Mouse (Mus musculus) heart, embryonic 11.5 days (tissue): ENCODE measurements around the gene Nebl. TPM values are rescaled to one million over a fixed set of nuclear protein-coding genes. Genes with fewer than 3 reads are reported as not detected.

ENCODE experiments used
- ATAC-seq: fragments of 200-750 bp; cut with Nextera tagmentation; replicated peaks from 2 replicates; pipeline ENCODE4 v1.8.0; 2017; ENCODE audit warnings: moderate library complexity; ENCODE audit not compliant: insufficient number of reproducible peaks, low FRiP score, low TSS enrichment
- H3K27ac ChIP-seq: fragments of 300-500 bp; sonication (generic); 2 replicates; pipeline ENCODE4 v1.5.1; 2014; ENCODE audit warnings: mild to moderate bottlenecking, low read depth, low read length
- H3K27me3 ChIP-seq: fragments of 300-500 bp; sonication (generic); 2 replicates; pipeline ENCODE4 v1.6.1; 2014; ENCODE audit warnings: mild to moderate bottlenecking, low read length, mixed read lengths; ENCODE audit not compliant: control insufficient read depth, insufficient read depth
- H3K36me3 ChIP-seq: fragments of 300-500 bp; sonication (generic); 2 replicates; pipeline ENCODE4 v1.6.1; 2014; ENCODE audit warnings: mild to moderate bottlenecking, low read length, moderate library complexity, mixed read lengths; ENCODE audit not compliant: control insufficient read depth, insufficient read depth
- H3K4me1 ChIP-seq: fragments of 300-500 bp; sonication (generic); 2 replicates; pipeline ENCODE4 v1.6.1; 2014; ENCODE audit warnings: low read length; ENCODE audit not compliant: control insufficient read depth, insufficient read depth
- H3K4me2 ChIP-seq: fragments of 300-500 bp; sonication (generic); 2 replicates; pipeline ENCODE4 v1.6.1; 2014; ENCODE audit warnings: mild to moderate bottlenecking, moderate library complexity
- H3K4me3 ChIP-seq: fragments of 300-500 bp; sonication (generic); 2 replicates; pipeline ENCODE4 v1.5.1; 2014; ENCODE audit warnings: low read depth, low read length
- H3K9ac ChIP-seq: fragments of 300-500 bp; sonication (generic); 2 replicates; pipeline ENCODE4 v1.6.1; 2014; ENCODE audit warnings: mild to moderate bottlenecking, low read depth, low read length, moderate library complexity
- H3K9me3 ChIP-seq: fragments of 300-500 bp; sonication (generic); replicated peaks from 2 replicates; pipeline ENCODE4 v1.6.1; 2016; ENCODE audit warnings: low read length; ENCODE audit not compliant: control insufficient read depth
- WGBS: fragments of 180-500 bp; shearing (Covaris S2); extraction: QIAGEN DNeasy Blood & Tissue Kit; methylation state at CpG from one replicate; pipeline ENCODE4 v1.1.7; 2014; ENCODE audit not compliant: insufficient replicate concordance; 5-methylcytosine and 5-hydroxymethylcytosine counted together
- polyA plus RNA-seq: library from polyadenylated mRNA; unstranded; fragments of >200 nt; fragmentation: Nextera tagmentation; extraction: Ambion mirVana; gene quantifications from 2 replicates; pipeline ENCODE4 v1.2.1, GENCODE M21; 2014

Nebl gene
- polyA plus RNA-seq, 1 experiment from 2014 or later = 457 TPM

- H3K9me3 ChIP-seq = no peaks in the 10 kb centered on the region
- no peak overlapping the region for H3K9ac ChIP-seq
- ATAC-seq = no peak
- peaks cover 5% of the 10 kb centered on the region; the same call in 1 of the 2 replicates for H3K36me3 ChIP-seq
- no peak overlapping the region for H3K4me3 ChIP-seq
- H3K27ac ChIP-seq = no peak overlapping the region
- H3K4me1 ChIP-seq = no peaks in the 10 kb centered on the region
- 74% methylated on average over 2 of the region's 2 CpGs for WGBS
- no peaks in the 10 kb centered on the region for H3K27me3 ChIP-seq
- no peak overlapping the region for H3K4me2 ChIP-seq
These were observed 355.3 kb downstream of the Nebl start for GRCm38 (mm10) chr2:17375916-17376315.

DNA sequence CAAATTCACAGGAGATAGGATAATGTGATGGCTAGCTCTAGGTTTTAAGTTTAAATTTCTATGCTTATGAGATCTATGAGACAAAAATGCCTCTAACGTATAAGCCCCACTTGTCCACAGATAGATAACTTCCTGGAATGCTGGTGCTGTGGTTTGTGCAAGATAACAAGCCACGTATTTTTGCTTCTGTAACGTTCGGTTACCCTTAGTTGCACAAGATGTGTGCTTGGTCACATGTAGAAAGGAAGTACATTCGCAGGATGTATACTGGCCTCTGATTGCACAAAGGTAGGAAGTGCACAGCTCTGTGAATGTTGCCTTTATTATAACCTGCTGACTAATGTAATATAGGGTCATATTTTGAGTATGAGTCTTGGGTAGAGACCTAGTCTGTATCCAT, 365.6 kb downstream of the Nebl start:
- ATAC-seq = no peak
- Histone ChIP-seq H3K27ac (no peak overlapping the region), H3K9me3 (no peaks in the 10 kb centered on the region), H3K36me3 (peaks cover under 1% of the 10 kb centered on the region; the same call in 1 of the 2 replicates), H3K4me1 (no peaks in the 10 kb centered on the region), H3K4me3 (no peak overlapping the region), H3K4me2 (no peak overlapping the region), H3K9ac (no peak overlapping the region), H3K27me3 (no peaks in the 10 kb centered on the region)
- 48% methylated on average over 5 of the region's 5 CpGs for WGBS

DNA sequence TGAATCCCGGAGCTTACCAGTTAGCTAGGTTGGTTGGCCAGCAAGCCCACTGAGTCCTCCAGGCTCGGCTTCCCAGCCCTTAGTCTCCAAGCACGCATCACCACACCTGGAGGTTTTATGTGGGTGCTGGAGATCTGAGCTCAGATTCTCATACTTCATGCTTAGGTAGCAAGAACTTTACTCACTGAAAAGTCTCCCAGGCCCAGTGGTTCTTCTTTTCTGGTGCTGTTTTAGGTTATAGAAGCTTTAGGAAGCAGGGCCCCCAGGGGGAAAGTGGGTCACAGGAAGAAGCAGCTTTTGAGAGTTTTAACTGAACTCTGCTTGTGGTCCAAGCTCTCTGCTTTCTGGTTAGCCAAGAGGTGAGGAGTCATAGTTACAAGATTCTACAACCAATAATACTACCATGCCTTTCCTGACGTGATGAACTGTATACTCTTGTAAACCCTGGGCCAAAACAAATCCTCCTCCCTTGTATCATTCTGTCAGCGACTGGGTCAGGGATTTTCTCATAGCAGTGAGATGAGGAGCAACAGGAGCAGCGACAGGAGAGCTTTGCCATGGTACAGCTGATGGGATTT, 366.2 kb downstream of the Nebl start:
- Histone ChIP-seq H3K9me3 (no peaks in the 10 kb centered on the region), H3K4me1 (no peaks in the 10 kb centered on the region), H3K4me2 (no peak overlapping the region), H3K27me3 (no peaks in the 10 kb centered on the region), H3K9ac (no peak overlapping the region), H3K36me3 (no peaks in the 10 kb centered on the region), H3K4me3 (no peak overlapping the region), H3K27ac (no peak overlapping the region)
- WGBS = 72% methylated on average over 6 of the region's 6 CpGs
- ATAC-seq = no peak

GRCm38 (mm10) chr2:17363337-17364216, 367.7 kb downstream of the Nebl start:
- Histone ChIP-seq H3K9me3 (no peaks in the 10 kb centered on the region), H3K4me3 (no peak overlapping the region), H3K4me2 (no peak overlapping the region), H3K27ac (no peak overlapping the region), H3K36me3 (no peaks in the 10 kb centered on the region), H3K9ac (no peak overlapping the region), H3K4me1 (no peaks in the 10 kb centered on the region), H3K27me3 (no peaks in the 10 kb centered on the region)
- WGBS = 58% methylated on average over 12 of the region's 12 CpGs
- no peak for ATAC-seq

DNA sequence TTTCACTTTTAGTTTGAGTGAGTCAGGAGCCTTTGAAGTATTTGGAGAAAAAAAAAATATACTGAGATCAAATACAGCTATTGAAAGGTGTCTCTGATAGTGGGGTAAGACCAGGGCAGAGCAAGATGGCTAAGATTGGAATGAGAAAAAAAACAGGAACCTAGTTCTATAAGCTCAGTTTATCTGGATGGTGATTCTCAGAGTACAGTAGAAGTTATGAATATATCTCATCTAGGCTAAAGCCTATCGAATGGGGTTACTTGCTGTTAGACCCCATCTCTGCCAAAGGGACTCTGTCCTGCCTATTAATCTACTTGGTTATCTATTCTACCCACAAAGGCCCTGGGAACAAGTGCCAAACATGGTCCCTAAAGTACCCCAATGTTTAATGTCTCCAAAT, 369.1 kb downstream of the Nebl start:
- no peak for ATAC-seq
- Histone ChIP-seq H3K9ac (no peak overlapping the region), H3K36me3 (no peaks in the 10 kb centered on the region), H3K27ac (no peak overlapping the region), H3K9me3 (no peaks in the 10 kb centered on the region), H3K4me2 (no peak overlapping the region), H3K4me3 (no peak overlapping the region), H3K27me3 (no peaks in the 10 kb centered on the region), H3K4me1 (no peaks in the 10 kb centered on the region)
- 70% methylated on average over 1 of the region's 1 CpGs for WGBS

DNA sequence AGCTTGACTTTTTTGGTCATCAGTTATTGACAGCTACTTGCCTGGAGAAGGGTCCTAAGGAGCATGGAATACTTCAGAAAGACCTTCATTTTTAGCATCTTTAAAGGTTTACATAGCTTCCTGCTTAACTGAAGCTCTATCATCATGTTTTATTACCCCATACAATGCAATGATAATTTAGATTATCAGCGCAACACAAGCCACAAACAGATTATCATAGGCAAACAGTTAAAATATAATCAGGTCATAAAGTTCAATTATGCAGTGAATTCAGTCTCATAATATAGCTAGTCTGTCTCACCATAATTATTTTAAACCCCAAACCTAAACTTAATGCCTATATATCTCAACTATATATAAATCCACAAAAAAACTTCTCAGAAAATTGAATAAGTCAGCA, 386.6 kb downstream of the Nebl start:
- Histone ChIP-seq H3K27ac (no peak overlapping the region), H3K9me3 (no peaks in the 10 kb centered on the region), H3K9ac (no peak overlapping the region), H3K4me1 (no peaks in the 10 kb centered on the region), H3K4me3 (no peak overlapping the region), H3K27me3 (no peaks in the 10 kb centered on the region), H3K4me2 (no peak overlapping the region), H3K36me3 (no peaks in the 10 kb centered on the region)
- WGBS = 82% methylated on average over 1 of the region's 1 CpGs
- ATAC-seq = no peak

- 79% methylated on average over 5 of the region's 5 CpGs for WGBS
- H3K4me1 ChIP-seq = no peaks in the 10 kb centered on the region
- no peak overlapping the region for H3K27ac ChIP-seq
- no peak overlapping the region for H3K4me3 ChIP-seq
- no peak overlapping the region for H3K4me2 ChIP-seq
- no peak for ATAC-seq
- no peaks in the 10 kb centered on the region for H3K27me3 ChIP-seq
- H3K9ac ChIP-seq = no peak overlapping the region
- no peaks in the 10 kb centered on the region for H3K9me3 ChIP-seq
- no peaks in the 10 kb centered on the region for H3K36me3 ChIP-seq
These were observed 395.8 kb downstream of the Nebl start for GRCm38 (mm10) chr2:17335451-17335850.

GRCm38 (mm10) chr2:17326590-17326989, 404.7 kb downstream of the Nebl start:
- ATAC-seq = no peak
- H3K36me3 ChIP-seq = no peaks in the 10 kb centered on the region
- H3K9me3 ChIP-seq = no peaks in the 10 kb centered on the region
- WGBS = 88% methylated on average over 1 of the region's 1 CpGs
- no peak overlapping the region for H3K4me3 ChIP-seq
- H3K9ac ChIP-seq = no peak overlapping the region
- H3K27me3 ChIP-seq = no peaks in the 10 kb centered on the region
- no peak overlapping the region for H3K27ac ChIP-seq
- H3K4me1 ChIP-seq = no peaks in the 10 kb centered on the region
- no peak overlapping the region for H3K4me2 ChIP-seq

DNA sequence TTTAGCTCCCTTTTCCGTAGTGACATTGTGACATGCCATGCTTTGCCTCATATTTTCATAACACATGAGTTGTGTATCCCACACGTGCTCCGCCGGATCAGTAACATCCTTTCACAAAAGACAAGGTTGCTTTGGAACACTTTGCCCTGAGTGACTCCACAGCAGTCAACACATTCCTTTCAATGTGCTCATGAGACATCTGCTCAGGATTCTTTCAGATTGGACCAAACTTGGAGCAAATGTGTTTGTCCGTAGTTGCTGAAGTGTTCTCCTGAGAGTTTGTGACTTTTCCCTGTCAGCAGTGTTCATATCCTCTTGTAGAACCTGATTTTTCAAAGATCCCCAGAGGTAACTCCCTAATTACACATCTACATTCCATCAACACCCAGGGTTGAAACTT, 414.4 kb downstream of the Nebl start:
- no peak overlapping the region for H3K4me2 ChIP-seq
- no peaks in the 10 kb centered on the region for H3K27me3 ChIP-seq
- no peaks in the 10 kb centered on the region for H3K9me3 ChIP-seq
- no peak for ATAC-seq
- no peak overlapping the region for H3K9ac ChIP-seq
- H3K4me3 ChIP-seq = no peak overlapping the region
- H3K27ac ChIP-seq = no peak overlapping the region
- no peaks in the 10 kb centered on the region for H3K36me3 ChIP-seq
- no peaks in the 10 kb centered on the region for H3K4me1 ChIP-seq
- 77% methylated on average over 5 of the region's 5 CpGs for WGBS
